Mouse (Mus musculus) c-Kit-positive CD71-positive TER-119-negative erythroid progenitor cells, embryonic 14.5 days (primary cell): ENCODE results near the gene Gm21974.
A peak's percentile ranks its signal among the peaks of the same experiment; 100 is the strongest.
"Not testable (repeated sequence)": the region's sequence is repeated elsewhere in the genome, so short reads cannot be mapped to it uniquely, and the experiment has no call there.

Experiments used
- DNase-seq: peaks from one replicate; pipeline ENCODE4 v3.0.0-alpha.2; 2013; ENCODE audit warnings: low read depth

The Gm21974 gene

DNA sequence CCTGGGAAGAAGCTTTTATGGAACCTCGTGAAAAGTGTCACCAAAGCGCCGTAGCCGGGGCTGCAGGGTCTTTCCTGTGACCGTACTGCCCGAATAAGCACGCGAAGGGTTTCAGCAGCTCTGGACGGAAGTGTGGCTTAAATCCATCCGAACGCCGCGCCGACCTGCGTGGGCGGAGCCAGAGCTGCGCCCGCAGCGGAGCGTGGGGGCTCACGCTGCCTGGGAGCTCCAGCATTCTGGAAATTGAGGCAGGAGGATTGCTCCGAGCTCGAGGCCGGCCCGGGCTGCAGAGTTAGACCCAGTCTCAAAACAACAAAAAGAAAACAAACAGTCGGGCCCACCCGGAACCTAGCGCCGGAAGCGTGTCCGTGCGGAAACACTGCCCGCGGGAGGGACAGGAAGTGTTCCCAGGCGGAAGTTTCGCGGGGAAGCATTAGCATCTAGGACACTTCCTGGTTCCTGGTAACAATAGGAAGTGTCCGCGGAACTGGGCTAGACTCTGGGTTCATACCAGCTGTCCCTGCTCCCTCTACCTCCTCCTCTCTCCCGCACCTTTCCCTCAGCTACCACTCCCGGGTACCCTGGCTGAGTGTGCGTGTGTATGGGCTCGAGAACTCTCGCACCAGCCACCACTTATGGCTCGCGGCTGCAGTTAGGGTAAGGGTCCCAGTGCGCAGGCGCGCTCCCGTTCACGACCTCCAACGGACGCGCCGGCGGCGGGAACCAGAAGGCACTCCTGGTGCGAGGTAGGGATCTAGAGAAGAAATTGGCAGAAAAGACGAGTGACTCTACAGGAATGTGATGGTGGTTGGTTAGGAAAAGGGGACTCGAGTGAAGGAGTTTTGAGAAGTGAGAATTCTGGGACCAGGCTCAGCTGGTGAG is 18.5 kb downstream of the Gm21974 start, which contains the start of gene Zfp668:
Zfp668 (minus strand) TSS at position 362 of the 882 bp plus-strand sequence.
- DNase-seq: peak; percentile 93

DNA sequence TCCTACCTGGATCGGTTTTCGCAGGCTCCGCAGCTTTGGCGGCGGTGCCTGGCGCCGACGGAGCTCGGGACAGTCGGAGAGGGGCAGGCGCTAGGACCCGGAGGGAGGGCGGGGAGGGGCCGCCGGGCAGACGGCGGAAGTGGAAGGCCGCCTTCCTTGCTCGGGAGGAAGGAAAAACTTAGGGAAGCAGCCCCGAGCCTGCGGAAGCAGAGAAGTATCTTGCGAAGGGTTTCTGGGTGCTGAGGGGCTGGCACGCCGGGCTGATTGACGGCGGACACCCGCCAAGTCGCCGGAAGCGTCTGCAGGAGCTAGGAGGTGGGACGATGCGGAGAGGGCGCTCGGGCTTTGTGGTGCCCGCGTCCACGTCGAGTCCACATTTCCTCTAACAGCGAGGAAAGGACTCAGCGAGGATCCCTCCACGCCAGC is 19.2 kb downstream of the Gm21974 start, which contains the start of gene Zfp646:
Zfp646 (plus strand) TSS at position 181 of the 426 bp plus-strand sequence.
- DNase-seq: peak; percentile 68

DNA sequence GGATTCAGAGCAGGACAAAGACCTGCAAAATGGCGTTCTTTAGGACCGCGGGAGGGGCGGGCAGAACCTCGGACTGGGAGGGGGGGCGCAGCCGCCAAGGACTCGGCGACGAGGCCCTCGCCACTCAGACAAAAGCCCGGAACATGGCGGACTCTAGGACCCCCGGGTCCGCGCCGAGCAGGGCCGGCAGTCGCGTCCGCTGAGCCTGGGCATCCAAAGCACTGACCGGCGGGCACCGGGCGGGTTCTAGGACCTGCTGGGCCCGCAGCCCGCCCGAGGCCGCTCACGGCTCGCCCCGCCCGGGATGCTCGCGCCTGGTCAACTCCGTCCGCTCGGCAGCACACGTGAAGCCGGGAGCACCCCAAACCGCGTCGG is 19.6 kb downstream of the Gm21974 start:
- DNase-seq: peak; percentile 78

DNA sequence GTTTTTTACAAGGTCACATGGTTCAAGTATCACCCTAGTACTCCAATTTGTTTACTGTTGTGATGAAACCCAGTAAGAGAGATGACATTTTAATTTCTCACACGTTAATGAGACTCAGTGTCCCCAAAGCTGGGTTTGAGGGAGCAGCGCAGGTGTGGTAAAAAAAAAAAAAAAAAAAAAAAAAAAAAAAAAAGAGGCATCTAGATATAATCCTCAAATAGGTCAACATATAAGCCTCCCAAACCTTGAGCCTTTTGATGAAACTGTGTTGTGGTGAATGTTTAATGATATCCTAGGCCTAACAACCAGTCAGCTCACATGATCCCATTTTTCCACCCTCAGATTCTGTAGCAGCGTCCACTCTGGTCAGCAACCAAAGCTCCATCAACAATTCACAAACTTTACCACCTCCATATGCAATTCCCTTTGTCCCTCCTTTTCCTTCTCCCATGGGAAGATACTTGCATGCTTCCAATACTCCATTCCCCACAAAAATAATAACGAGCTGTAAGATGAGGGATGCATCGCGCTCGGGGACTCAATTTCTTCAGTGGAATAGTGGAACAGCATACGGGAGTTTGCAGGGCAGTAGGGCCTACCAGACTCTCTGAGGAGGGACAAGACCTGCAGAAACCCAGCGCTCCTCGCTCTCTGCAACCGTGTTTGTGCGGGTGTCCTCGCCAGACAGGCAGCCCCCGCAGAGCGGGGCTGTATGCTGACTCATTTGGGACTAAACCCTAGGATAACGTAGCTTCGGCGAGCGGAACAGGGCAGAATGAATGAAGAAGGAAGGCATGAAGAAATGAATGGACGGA is 20.2 kb downstream of the Gm21974 start:
- DNase-seq: no peak

DNA sequence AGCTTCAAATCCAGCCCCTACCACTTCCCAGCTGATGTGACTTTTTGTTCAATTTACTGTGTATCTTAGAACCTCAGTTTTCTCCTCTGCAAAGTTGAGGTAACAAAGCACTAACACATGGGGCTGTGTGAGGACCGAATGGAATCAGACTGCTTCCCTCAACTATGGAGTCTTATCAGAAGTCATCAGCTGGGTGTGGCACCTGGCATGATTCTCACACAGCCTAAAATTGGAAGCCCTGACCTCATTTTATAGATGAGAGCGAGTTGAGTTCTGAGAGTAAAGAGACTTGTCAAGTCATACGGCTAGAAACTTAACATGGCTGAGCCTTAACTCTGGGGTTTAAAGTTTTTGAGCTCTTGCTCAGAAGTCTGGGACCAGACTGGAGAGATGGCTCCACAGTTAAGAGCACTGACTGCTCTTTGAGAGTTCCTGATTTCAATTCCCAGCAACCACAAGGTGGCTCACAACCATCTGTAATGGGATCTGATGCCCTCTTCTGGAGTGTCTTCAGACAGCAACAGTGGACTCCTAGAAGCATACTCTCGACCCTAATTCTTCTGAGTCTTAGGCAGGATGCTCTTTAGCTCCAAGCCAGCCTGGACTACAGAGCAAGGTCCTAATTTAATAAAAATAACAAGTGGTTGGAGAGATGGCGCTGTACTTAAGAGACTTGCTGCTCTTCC is 25.0 kb downstream of the Gm21974 start:
- no peak for DNase-seq

DNA sequence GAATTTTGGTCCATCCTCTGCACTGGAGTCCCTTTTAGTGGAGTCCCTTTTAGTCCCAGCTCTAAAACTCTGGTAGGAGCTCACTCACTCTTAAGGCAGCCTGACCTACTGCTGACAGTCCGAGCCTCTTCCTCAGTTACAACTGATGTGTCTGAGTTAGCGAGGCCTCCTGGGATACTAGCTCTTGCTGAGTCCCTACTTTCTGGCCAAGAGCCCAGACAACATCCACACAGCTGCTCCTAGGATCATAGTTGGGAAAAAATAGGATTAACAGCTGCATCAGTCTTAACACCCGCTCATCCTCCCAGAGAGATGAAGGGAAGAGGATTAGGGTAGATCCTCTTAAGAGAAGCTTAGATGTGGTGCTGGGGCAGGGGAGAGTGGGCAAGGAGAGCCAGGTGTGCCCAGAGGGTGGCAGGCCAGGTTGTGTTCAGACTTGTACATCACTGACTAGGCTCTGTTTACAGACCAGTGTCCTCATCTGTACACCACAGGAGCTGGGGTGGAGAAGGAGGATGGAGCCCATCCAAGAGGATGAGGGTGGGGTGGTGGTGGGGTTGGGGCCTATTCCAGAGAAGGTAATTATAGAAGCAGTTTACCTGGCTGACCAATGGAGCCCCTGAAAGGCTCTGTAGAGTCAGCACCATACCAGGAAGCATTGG is 26.0 kb downstream of the Gm21974 start:
- DNase-seq: no peak

DNA sequence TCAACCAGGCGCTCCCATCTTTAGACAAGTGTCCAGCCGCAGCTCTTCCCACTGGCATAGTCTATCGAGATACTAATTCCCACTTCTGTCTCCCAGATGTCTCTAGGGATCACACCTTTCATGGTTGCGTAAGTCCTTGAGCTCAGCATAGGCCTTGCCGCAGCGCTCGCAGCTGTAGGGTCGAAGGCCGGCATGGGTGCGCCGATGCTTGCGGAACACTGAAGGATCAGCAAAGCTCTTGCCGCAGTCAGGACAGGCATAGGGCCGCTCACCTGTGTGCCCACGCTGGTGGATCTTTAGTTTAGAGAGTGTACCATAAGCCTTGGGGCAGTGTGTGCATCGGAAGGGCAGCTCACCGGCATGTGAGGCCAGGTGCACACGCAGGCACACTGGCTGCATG is 27.6 kb downstream of the Gm21974 start:
- DNase-seq: no peak

DNA sequence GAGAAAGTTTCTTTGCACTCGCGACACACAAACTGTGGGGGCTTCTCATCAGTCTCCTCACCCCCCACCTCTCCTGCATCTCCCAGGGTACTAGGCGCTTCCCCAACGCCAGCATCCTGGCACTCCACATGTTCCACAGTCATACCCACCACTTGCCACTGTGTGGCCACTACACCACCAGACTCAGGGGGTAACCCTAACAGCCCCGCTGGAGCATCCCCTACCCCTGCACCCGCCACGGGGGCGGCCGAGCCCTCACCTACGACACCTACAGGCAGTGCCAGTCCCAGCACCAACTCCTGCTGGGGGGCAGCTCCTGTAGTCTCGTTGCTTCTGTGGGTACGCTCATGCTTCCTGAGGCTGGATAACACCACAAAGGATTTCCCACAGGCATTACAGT is 28.8 kb downstream of the Gm21974 start:
- DNase-seq: no peak

DNA sequence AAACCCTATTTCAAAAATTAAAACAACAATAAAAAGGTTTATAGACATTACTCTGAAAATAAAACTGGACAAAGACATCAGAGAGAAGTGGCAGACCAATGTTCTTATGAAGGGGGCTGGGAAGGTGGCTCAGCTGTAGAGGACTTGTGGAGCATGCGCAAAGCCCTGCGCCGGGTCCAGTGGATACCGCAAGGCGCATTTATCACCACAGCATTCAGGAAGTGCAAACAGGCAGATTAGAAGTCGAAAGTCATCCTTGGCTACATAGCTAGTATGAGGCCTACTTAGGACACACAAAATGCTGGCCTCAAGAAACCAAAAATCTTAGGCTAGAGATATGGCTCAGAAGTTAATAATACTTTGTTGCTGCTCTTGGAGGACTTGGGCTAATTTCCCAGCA is 37.0 kb downstream of the Gm21974 start:
- DNase-seq: no peak

DNA sequence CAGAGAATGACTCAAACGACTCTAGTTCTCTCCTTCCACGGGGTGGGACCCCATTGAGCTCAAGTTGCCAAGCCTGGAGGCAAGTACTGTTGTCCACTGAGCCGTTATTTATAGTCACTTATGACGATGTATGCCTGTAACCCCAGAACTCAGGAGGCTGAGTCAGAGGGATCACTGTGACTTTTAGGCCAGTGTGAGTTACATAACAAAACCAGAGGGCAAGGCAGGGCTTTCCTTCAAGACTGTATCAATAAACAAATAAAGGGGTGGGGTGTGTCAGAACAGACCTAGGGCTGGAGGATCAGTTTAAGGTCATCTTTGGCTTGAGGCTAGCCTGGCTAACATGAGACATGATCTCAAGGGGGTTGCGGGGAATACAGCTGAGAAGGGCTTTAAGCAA is 44.3 kb downstream of the Gm21974 start:
- no peak for DNase-seq

DNA sequence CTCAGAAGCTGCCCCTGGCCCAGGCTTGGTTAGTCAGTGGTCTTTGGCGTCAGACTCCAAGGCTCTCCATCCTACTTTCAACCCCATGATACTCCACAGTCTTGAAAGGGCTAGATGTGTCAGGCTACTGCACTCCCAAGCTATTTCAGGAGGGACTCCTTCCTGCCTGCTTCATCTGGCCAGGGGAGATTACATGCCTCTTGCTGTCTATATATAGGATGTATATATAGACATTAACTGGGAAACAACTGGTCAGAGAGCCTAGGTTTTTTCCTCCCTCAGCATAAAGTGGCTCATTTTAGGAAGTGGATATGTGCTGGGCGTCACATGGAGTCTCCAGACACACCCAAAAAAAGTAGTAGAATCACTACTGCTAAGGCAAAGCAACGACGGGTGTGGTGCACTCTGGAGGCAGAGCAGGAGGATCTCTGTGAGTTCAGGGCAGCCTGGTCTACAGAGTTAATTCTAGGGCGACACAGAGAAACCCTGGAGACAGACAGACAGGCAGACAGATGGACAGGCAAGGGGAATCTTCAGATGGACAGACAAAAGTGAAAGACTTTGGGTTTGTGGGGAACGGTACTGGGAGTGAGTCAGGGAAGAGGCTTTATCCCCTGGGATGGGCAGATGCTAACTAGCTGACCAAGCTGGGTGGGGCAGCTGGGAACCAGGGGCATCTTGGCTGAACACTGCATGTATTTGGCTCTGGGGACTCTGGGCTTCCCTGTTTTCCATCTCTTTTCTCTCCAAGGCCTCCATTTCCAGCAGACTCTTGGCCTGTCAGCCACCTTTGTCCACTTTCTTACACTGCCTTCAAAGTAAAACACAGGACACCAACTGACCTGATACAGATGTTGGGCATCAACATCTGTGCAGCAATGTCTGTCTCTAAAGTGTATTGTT is 45.0 kb downstream of the Gm21974 start:
- no peak for DNase-seq

DNA sequence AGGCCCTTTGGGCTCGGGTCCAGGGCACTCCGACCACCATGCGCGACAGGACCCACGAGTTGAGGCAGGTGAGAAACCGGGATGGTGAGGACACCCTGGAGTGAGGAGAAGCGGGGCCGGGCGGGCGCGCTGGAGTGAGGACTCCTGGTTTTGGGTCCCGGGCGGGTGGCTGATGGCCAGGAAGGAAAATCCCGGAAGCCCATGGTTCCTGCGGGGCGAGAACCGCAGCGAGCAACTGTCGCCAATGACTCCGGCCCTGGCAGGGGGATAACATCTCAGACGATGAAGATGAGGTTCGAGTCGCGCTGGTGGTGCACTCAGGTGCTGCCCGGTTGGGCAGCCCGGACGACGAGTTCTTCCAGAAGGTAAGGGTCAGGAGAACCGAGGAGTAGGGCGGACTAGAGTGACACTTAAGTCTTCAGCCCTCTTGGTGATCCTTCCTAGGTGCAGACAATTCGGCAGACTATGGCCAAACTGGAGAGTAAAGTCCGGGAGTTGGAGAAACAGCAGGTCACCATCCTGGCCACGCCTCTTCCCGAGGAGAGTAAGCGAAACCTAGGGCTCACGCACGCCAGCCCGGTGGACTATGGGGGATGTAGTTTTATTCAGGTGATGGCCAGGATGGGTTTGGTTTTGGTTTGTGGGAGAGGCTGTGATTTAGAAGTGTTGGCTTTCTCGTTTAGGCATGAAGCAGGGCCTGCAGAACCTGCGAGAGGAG is 53.1 kb downstream of the Gm21974 start:
- peak; percentile 81 for DNase-seq

DNA sequence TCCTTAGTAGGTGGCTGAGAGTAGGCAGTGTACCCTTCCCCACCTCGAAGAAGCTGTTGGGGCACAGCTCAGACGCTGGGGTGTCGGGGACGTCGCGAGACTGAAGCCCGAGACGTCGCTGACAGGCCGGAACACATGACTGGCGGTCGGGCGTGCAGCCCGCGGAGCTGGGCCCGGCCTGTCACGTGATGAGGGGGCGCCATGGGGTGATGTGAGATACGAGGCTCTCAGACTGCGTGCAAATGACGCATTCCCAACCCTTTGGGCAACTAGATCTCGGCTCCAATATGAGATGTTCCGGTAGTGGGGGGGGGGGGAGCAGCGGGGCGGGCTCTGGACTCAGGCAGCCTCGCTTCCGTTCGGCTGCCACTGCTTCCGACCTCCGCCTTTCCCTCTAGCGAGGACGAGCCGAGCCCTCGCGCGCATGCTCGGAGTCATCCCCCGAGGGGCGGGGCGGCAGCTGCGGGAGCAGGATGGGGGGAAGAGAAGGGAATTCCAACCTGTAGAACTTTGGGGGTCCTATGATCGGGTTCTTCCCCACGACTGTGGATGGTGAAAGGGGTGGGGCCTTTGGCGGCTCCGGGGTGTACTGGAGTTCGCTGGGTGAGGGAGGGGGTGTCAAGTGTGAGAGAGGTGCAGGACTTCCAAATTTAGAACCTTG is 53.8 kb downstream of the Gm21974 start:
- DNase-seq: peak; percentile 78

DNA sequence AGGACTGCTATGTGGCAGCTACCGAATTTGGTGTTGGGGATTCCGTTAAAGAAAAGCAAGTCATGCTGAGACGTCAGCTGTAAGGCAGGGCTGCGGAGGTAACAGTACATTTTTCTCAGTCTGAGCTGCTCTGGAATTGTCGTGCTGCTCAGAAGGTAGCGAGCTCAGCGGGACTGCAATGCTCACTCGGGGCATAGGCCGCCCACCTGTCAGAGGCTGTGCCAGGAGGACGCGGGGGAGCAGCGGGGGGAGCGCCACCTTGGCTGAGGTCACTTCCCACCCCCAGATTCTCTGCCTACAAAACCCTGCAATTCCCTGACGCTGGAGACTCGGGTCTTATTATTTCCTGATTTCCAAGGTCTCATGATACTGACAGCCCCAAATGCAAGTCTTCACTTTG is 54.4 kb downstream of the Gm21974 start:
- DNase-seq: no peak

DNA sequence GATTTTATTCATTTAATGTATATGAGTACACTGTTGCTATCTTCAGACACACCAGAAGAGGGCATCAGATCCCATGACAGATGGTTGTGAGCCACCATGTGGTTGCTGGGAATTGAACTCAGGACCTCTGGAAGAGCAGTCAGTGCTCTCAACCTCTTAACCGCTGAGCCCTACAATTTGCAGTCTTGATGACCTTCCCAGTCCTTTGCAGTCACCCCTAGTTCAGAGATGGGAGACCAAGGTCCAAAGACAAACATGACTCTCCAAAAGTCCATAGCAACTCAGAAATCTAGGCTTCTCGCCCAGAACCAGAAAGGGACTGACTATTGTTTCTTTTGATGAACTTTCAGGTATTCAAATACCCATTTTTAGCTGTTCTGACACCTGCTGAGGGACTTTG is 55.2 kb downstream of the Gm21974 start:
- DNase-seq: not testable (repeated sequence)

DNA sequence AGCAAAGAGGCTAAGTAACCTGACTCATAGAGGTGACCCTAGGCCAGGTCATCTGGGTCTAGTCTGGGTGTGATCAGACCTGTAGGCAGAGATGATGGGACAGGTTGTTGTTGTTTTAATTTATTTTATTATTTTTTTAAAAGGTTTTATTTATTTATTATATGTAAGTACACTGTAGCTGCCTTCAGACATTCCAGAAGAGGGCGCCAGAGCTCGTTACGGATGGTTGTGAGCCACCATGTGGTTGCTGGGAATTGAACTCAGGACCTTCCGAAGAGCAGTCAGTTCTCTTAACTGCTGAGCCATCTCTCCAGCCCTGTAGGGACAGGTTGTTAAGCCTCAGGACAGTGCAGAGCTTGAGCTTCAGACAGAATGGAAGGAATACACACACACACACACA is 57.4 kb downstream of the Gm21974 start:
- not testable (repeated sequence) for DNase-seq

DNA sequence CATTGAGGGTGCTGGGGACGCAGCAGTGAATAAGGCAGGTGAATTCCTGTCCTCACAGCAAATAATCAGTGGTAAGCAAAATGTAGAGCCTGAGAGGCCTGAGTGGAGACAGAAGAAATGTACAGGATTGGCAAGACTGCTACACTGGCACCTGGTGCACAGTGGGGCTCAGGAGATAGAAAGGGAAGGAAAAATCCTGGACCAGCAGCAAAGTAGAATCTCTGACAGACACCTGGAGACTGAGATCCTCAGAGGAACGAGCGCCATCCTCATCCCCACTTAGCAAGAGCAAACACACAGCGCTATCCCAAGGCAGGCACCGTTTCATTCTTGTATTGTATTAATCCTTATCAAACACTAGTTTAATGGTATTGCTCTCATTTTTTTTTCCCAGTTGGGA is 57.8 kb downstream of the Gm21974 start:
- no peak for DNase-seq
